Mouse (Mus musculus): ENCODE measurements around the gene Fndc9.
A peak's percentile ranks its signal among the peaks of the same experiment; 100 is the strongest.

The Fndc9 gene

DNA sequence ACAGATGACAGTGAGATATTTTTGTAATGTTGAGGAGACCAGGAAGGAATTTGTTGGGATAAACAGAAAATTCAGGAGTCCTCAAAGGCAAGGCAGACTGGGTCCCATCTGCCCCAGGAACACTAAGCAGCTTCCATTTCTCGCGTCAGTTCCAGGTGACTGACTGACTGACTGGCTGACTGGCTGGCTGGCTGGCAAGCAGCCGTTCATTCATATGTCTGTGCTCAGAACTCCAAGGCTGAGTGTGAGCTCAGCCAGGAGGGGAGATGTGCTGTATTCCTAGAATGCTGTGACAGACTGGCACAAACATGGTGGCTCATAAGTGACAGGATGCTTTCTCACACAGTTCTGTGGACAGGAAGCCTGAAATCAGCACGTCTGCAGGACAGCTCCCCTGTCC lies 1.4 kb upstream of the Fndc9 start:
- no peak for DNase-seq (ENCODE audit: low spot score in 2 of 2)

DNA sequence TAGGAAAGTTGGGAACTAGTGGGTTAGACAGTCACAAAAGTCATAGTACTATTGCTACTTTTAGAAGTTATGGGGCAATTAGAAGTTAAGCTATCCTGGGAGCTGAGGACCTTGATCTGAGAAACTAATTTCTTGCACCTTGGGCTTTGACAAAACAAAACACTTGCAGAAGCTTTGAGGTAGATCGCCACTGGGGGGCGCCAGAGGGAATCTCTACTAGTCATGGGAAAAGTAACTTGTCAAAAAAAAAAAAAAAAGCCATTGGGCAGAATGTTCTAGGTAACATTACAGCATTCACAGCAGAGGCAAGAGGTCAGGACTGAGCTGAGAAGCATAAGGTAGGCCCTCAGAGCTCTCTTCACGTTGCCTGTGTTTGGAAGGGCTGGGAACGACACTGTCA lies 1.6 kb downstream of the Fndc9 start:
- peak; percentile 65 to 85 for DNase-seq (ENCODE audit: low spot score in 2 of 2)

DNA sequence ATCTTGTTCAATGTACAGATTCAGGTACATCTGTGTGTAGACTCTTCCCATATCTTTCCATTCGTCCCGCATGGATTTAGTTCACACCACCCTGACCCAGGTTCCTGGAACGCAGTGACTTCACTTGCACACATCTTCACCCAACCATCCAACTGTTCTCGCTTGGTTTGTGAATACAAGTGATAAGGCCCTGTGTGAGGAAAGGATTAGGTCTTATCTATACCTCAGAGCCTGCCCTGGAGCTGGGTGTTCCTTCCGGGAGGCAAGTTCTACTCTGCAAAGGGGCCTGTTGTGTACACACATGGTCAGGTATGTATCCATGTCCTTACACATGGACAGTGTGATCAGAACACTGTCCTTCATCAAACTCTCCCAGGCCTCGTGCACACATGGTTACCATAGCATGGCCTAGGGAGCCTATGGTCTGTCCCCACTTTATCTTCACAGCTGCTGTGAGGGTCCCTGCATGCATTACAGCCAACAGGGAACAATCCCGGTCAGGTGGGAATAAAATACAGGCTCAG lies 5.9 kb downstream of the Fndc9 start:
- no peak for DNase-seq (ENCODE audit: low spot score in 2 of 2)

DNA sequence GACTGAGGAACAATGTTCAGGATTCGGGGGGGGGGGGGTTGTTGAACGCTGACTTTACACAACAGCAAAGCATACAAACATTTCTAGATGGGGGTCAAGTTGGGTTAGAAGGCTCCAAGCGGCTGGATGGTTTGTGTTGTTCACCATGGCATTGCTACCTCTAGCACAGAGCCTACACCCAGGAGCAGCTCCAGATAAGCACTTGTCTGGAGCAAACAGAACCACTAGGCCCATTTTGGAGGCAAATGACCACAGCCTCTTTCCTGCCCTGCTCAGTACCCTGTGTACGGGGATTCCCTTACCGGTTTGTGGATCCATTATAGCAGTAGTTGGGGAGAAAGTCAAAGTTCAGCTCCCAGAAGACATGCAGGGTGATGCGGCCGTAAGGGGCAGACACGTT lies 6.7 kb downstream of the Fndc9 start:
- DNase-seq (ENCODE audit: low spot score in 2 of 2) = no peak

DNA sequence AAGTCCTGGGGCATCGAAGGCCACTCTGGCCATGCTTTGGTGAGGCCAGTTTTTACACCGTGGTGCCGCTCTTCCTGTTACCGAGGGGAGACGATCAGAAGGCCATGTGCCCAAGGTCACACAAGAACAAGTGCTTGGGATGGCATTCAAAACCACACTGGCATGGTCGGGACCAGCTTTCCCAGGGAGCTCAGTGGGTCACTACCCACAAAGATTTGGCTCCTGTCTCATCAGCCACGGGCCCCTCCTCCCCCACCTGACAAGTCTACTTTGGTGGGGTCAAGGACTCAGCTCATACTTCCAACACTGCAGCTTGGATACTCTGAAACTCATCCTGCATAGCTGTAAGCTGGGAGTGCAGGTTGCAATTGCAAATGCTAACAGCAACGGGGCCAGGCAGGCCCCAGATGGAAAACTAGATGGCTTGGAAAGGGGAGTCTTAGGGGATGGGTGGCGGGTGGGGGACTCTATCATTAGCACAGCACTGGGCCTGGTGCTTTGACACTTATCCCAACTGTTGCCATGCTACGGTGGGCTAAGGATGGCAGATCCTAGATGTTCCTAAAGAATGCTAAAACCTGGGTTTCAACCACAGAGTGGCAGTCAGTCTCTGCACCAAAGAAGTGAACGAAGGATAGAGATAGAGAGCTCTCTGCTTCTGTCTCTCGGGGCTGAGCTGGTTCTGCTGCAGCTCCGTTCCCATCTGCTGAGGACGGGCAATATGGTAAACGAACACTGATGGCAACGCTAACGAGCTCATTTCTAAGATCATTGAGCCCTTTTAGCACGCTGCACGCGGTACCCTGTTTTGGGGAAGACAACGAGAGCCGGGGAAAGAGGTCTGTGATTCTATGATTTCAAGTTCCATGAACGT lies 9.6 kb downstream of the Fndc9 start:
- DNase-seq (ENCODE audit: low spot score in 2 of 2) = no peak

DNA sequence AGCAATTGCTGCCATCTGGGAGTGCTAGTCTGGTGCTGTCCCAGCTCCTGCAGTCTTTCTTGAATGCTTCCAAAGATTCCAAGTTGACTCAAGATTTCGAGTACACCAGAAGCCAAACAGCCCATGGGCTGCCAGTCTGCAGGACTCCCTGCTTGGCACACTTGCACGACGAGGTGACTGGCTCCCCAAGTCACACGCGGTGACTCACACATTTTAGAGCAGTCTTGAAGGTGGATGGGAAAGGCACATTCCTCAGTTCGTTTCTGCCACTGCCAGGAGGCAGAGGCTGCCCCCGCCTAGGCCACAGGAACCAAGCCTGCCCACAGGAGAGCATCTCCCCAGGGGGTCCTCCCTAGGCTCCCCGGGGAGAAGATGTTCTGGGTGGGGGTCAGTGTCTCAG lies 10.6 kb downstream of the Fndc9 start:
- no peak for DNase-seq (ENCODE audit: low spot score in 2 of 2)

DNA sequence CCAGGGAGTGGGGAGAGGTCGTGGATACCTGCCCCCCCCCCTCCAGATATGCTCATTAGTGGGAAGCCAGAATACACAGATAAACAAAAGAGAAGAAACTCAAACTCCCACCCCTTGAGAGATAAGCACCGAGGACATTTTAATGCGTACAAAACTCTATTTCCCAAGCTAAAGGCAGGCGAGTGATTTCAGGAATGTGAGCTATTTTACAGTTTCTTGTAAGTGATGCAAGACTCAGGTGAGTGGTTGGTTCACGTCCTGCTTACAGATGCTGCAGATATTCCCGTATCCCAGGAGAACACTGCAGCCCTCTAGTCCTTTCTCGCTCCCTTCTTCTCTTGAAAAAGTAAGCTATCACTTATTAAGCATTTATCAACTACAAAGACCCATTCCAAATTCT lies 11.1 kb downstream of the Fndc9 start:
- no peak for DNase-seq (ENCODE audit: low spot score in 2 of 2)

DNA sequence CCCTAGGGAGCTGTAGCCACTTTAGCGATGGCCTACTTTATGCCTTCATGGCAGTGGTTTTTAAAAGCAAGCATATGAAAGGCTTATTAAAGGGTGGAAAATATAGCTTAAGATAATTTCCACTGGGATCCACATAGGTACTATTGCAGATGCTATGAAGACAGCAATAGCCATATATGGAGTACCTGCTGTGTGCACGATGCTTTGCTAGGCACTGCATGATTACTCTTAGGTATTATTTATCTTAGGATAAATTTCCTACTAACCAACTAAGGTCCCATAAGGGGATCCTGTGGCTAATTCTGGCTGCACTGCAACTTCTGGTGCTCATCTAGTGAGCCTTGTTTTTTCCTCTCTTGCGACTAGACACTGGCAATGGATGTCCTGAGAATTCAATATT lies 13.0 kb downstream of the Fndc9 start:
- DNase-seq (ENCODE audit: low spot score in 2 of 2) = no peak

DNA sequence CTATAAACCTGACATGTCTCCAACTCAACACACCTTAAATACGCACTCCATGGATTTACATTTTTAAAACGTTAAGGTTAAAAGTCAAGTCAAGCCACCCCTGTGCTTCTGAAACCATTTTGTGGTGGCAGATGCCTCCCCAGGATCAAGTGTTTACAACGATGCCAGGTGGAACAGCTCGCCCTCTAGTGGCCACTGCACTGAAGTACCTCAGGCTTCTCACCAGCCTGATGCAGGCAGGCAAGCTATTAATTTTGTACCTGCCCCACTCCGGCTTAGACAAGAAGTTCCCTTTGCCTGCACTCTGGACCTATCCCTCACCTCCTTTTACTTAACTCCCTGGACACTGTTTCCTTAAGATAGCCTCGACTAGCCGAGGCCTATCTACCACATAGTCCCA lies 16.7 kb downstream of the Fndc9 start:
- DNase-seq (ENCODE audit: low spot score in 2 of 2) = peak; percentile 16 to 68

DNA sequence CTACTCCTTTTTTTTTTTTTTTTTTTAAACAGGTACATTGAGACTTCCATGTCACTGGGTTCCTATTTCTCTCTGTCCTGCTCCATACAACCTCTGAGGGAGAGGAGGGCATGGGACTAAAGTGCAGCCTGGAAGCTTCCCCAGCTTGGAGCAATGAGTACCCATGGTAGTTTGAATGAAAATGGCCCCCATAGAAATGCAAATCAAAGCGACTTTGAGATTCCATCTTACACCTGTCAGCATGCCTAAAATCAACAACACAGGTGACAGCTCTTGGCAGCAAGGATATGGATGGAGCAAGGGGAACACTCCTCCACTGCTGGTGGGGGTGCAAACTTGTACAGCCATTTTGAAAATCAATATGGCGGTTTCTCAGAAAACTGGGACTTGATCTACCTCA lies 20.0 kb downstream of the Fndc9 start:
- DNase-seq (ENCODE audit: low spot score in 2 of 2) = no peak

DNA sequence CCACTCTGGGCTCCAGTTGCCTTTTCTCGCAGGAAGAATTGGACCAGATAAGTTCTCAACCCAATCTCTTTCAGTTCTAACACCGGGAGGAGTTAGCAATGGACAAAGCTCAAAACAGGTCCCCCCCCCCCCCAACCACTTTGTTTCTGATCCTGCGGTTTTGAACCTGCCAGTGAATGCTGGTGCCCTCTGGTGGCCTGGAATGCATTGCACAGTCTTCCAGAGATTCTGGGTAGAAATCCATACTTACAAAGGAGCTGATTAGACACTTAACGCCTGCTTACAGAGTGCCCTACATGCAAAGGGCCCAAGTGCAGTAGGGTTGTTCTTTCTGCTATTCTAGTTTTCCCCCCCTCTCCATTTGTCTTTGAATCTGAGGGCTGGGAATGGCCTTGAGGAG lies 22.9 kb downstream of the Fndc9 start:
- no peak for DNase-seq (ENCODE audit: low spot score in 2 of 2)

DNA sequence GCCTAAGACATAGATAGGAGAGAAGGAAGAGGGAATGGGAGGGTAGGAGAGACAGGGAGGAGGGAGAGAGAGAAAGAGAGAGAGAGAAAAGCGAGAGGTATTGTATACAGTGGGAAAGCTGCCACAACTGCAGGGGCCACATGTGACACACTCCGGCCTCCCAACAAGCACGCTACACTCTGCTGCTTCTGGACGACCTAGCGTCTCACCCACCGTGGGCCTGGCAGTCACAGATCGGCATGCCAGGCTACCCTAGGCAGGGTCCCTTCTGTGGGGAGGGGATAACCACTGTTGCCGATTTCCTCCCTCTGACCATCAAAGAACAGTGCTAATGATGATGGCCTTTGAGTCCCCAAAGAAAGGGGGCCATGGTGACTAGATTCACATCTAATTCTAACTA lies 23.4 kb downstream of the Fndc9 start:
- DNase-seq (ENCODE audit: low spot score in 2 of 2) = no peak

DNA sequence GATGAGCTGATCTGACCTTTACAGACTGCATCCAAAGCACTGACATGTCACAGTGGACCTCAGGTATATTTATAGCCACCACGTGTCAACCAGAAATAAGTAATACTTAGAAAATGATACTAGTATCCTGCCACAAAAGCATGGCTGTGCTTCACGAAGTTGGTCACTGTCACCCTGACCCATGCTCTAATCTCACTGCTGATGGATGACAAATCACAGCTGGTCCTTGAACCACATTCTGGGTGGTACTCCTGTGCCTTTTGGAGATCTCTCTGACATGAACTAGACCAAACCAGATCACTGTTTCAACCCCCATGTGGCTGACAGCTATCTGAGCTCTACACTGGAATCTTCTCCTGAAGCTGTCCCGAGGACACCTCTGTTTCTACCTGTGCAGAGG lies 27.5 kb downstream of the Fndc9 start:
- no peak for DNase-seq (ENCODE audit: low spot score in 2 of 2)

DNA sequence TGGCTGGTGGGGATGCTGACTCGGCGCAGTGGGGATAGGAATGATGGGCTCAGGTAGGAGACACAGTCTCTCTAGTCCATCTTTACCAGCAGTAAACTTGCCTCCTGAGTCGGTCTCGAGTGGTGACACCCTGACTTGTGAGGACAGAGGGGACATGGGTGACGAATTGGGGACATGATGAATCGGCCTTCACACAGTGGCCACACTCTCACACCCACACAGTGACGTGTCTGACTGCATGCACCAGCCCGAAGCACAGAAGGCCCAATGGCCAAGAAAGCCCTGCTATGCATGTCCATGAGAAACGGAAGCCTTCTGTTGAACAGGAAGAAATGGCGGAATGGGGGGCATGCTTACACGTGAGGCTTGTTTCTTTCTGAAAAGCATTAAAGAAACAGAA lies 28.0 kb downstream of the Fndc9 start:
- DNase-seq (ENCODE audit: low spot score in 2 of 2) = no peak

DNA sequence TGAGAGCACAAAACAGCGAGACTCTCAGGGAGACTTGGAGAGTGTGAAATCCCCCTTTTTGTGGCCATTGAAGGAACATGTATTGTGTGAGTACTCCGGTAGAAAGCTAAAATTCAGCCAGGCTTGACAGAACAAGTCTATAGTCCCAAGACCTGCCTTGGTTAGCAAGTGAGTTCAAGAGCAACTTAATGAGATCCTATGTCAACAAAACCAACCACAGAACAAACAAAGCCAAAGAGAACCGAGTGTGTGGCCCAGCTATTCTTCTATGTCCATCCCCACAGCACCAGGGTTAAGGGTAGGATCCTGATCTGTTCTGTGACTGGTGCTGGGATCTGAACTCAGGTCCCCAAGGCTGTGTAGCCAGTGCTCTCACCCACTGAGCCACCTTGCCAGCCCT lies 29.3 kb downstream of the Fndc9 start:
- DNase-seq (ENCODE audit: low spot score in 2 of 2) = no peak

DNA sequence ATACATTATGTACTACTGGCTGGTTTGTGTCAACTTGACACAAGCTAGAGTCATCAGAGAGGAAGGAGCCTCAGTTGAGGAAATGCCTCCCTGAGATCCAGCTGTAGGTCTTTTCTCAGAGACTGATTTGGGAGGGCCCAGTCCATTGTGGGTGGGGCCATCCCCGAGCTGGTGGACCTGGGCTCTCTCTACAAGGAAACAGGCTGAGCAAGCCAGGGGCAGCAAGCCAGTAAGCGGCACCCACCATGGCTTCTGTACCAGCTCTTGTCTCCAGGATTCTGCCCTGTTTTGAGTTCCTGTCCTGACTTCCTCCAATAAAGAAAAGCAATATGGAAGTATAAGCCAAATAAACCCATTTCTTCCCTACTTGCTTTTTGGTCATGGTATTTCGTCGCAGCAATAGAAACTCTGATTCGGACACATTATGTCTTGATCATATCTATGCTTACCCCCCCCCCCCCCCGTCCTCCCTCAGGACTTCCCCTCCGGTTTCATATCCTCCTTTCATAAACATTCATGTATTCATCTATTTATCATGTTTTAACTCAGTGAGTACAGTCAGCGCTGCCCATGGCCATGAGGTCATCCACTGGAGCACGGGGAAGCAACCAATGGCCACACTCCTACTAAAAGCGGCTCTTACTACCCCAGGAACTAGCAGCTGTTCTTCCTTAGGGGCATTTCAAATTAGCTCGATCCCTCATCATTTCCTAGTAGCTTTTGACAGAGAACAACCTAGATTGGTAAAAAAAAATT lies 29.9 kb downstream of the Fndc9 start:
- no peak for DNase-seq (ENCODE audit: low spot score in 2 of 2)

DNA sequence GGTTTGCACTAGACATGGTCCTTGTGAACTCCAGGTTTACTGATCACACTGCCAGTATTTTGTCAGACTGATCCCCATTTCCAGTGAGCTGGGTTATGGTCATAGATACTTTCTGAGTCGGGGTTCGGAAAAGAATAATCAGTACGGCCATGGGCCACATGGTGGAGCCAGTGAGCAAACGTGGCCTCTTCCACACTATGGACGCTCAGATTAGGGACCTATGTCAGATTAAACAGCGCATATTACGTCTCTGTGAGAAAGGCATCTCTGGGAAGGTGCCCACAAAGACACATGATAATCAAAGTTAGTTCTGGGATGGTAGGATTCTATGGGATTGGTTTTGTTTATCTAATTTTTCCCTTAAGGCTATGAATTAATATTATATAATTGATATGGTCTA lies 33.7 kb downstream of the Fndc9 start:
- DNase-seq (ENCODE audit: low spot score in 2 of 2) = peak; percentile 27 to 65

DNA sequence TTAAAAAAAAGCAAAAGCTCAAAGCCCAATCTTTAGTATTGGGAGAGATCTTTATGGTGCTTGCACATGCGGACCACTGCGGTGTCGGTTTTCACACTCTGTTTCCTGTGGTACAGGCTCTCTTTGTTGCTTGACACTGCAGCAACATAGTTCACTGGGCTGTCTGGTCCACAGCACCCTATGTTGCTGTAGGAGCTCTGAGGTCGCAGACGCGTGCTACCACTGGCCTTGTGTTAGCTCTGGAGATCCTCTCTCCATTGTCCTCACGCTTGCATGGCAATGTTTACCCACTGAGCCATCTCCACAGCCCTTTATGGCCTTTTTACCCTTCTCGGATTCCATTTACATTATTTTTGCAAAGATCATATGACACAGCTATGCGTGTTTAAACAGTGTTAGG lies 34.1 kb downstream of the Fndc9 start:
- no peak for DNase-seq (ENCODE audit: low spot score in 2 of 2)

DNA sequence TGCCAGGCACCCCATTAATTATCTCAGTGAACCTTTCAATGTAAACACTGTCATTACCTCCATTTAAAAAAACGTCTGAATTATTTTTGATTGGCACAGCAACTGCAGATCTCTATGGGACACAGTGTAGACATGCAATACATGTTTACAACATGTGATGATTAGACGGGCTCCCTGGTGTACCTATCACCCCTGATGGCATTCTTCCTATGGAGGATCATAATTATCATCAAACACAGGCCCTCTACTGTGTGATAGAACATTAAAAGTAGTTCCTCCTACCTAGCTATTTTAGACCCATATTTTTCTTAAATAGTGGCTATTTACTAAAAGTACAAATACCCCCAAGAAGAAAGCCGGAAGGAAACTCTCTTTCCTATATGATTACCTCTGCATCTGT lies 34.6 kb downstream of the Fndc9 start:
- no peak for DNase-seq (ENCODE audit: low spot score in 2 of 2)

DNA sequence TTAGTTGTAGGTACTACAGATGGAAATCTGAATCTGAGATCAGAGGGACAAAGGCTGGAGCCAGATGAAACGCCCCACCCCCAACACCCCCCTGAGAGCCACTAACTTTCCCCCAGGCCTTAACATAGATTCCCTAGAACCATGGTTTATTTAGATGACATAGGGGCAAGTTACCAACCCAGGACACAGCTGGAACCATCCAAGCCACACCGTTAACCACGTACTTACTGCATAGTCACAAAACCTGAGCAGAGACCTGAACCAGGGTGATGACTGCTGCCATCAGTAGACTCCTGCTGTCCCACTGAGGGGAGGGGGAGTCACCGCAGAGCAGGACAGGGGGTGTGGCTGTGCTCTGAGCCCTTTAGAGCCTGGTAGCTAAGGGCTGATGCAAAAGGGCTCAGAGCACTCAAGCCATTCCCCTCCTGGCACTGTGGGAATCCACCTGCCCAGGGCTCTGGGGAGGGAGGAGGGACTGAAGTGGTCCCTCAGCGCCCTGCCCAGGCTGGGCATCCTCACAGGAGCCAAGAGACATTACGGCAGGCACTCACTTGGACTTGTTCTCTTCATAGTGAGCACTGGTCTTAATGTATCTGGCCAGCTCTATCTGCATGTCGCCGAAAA lies 36.8 kb downstream of the Fndc9 start:
- DNase-seq (ENCODE audit: low spot score in 2 of 2) = no peak

DNA sequence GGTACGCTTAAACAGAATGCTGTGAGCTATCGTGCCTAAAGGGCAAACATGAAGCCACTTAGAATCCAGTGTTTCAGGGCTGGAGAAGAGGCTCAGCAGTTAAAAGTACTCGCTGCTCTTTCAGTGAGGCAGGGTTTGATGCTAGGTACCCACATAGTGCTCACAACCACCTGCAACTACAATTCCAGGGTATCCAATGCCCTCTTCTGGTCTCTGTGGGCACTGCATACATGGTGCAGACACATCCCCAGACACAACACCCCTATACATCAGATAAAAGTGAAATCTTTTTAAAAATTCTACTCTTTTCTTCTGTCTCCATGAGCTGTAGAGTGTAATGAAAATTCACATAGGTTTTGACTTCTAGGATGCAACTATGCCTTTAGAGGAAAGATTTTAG lies 38.6 kb downstream of the Fndc9 start:
- no peak for DNase-seq (ENCODE audit: low spot score in 2 of 2)

DNA sequence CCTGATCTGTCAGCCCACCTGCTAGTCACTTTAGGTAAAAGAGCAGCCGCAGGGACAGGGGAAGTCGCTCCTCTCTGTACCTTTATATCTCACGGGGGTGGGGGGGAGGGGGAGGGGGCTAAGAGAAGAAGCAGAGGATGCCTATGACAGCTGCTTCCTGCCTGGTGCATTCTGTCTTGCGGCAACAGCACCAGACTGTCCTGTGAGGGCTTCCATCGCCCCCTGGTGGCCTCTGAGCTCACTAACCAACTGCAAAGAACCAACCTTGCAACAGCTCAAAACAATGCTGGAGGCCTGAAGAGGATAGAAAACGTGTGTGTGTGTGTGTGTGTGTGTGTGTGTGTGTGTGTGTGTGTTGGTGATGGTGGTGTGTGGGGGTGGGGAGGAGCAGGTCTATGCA lies 40.0 kb downstream of the Fndc9 start:
- peak; percentile 85 to 95 for DNase-seq (ENCODE audit: low spot score in 2 of 2)

DNA sequence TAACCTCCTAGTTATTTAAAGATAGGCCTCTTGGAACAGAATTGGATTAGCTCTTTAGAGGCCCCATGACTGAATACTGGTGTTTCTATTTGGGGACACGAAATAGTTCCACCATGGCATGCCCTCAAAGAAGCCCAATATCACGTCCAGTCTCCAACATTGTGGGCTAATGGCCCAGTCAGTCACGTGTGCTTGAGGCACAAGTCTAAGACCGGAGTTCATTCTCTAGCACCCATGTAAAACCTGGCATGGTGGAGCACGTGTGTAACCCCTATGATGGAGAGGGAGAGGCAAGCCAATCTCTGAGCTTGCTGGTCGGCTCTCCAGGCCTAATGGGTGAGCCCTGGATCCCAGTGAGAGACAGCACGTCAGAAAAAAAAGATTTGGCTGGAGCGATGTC lies 40.8 kb downstream of the Fndc9 start:
- DNase-seq (ENCODE audit: low spot score in 2 of 2) = no peak

Measured in thymus, postnatal 10 days (tissue).